Mouse (Mus musculus) E14TG2a.4 (cell line): Measurements from ENCODE around the gene Blmh.
A peak's percentile ranks its signal among the peaks of the same experiment; 100 is the strongest.

Experiments
- CTCF ChIP-seq: conservative IDR thresholded peaks from 2 replicates; pipeline ENCODE4 v1.5.1; 2014; ENCODE audit warnings: low read length
- NANOG ChIP-seq: IDR thresholded peaks from 2 replicates; pipeline ENCODE4 v1.6.1; 2014; ENCODE audit warnings: borderline replicate concordance, low read length, mixed read lengths
- POU5F1 ChIP-seq: IDR thresholded peaks from 2 replicates; pipeline ENCODE4 v1.6.1; 2014; ENCODE audit warnings: low read length, borderline replicate concordance

DNA sequence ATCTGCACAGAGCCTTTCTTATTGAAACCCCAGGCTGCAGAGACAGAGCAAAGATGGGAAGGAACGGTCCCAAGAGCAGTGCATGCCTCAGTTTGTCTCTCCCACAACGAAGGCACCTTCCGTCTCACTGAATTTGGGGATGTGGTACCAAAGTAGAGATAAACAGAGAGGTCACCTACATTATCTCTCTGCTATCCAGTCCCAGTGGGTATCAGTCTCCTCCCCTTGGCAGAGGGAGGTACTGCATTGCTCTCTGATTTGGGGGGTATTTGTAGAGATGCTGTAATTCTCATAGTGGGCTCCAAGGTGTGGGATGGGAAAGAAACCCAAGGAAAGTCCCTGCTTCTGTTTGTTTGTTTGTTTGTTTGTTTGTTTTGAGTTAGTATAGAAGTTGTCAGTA is 102.0 kb downstream of the Blmh start:
- TF ChIP-seq CTCF (peak; percentile 30; the same call in 1 of the 2 replicates), POU5F1 (no peak), NANOG (no peak)
